Mouse (Mus musculus) heart, embryonic 13.5 days (tissue): ENCODE results near the gene Rnf40. TPM values are rescaled to one million over a fixed set of nuclear protein-coding genes. Genes with fewer than 3 reads are reported as not detected.

Experiments
- ATAC-seq: fragments of 200-750 bp; cut with Nextera tagmentation; 2 replicates; pipeline ENCODE4 v1.8.0; 2017; ENCODE audit warnings: moderate TSS enrichment; ENCODE audit not compliant: insufficient number of reproducible peaks, low FRiP score, low TSS enrichment; ENCODE audit errors: extremely low read depth
- H3K27ac ChIP-seq: fragments of 300-500 bp; sonication (generic); replicated peaks from 2 replicates; pipeline ENCODE4 v1.5.1; 2015; ENCODE audit warnings: moderate library complexity, mild to moderate bottlenecking, inconsistent platforms
- H3K27me3 ChIP-seq: fragments of 300-500 bp; sonication (generic); replicated peaks from 2 replicates; pipeline ENCODE4 v1.6.1; 2015; ENCODE audit warnings: mild to moderate bottlenecking, inconsistent platforms
- H3K36me3 ChIP-seq: fragments of 300-500 bp; sonication (generic); 2 replicates; pipeline ENCODE4 v1.6.1; 2015; ENCODE audit warnings: mild to moderate bottlenecking, inconsistent platforms
- H3K4me1 ChIP-seq: fragments of 300-500 bp; sonication (generic); 2 replicates; pipeline ENCODE4 v1.6.1; 2015; ENCODE audit warnings: inconsistent platforms
- H3K4me2 ChIP-seq: fragments of 300-500 bp; sonication (generic); 2 replicates; pipeline ENCODE4 v1.6.1; 2015; ENCODE audit warnings: inconsistent platforms, mild to moderate bottlenecking, moderate library complexity
- H3K4me3 ChIP-seq: fragments of 300-500 bp; sonication (generic); 2 replicates; pipeline ENCODE4 v1.5.1; 2015; ENCODE audit warnings: moderate library complexity, mild to moderate bottlenecking, inconsistent platforms
- H3K9ac ChIP-seq: fragments of 300-500 bp; sonication (generic); 2 replicates; pipeline ENCODE4 v1.6.1; 2015; ENCODE audit warnings: inconsistent platforms, mild to moderate bottlenecking, moderate library complexity
- H3K9me3 ChIP-seq: fragments of 300-500 bp; sonication (generic); 2 replicates; pipeline ENCODE4 v1.6.1; 2016; ENCODE audit warnings: inconsistent platforms
- WGBS: fragments of 180-500 bp; shearing (Covaris S2); methylation state at CpG from one replicate; pipeline ENCODE4 v1.1.7; 2015; ENCODE audit warnings: mixed read lengths; 5-methylcytosine and 5-hydroxymethylcytosine counted together
- polyA plus RNA-seq: library from polyadenylated mRNA; unstranded; fragments of >200 nt; fragmentation: Nextera tagmentation; extraction: Ambion mirVana; gene quantifications from 2 replicates; pipeline ENCODE4 v1.2.1, GENCODE M21; 2015

The Rnf40 gene
- polyA plus RNA-seq, 1 experiment from 2014 or later: 25.7 TPM

- Histone ChIP-seq H3K4me2 (no peak overlapping the region), H3K9me3 (no peaks in the 10 kb centered on the region), H3K9ac (no peak overlapping the region), H3K36me3 (peaks cover 91% of the 10 kb centered on the region), H3K27me3 (no peaks in the 10 kb centered on the region), H3K4me3 (no peak overlapping the region), H3K4me1 (no peaks in the 10 kb centered on the region), H3K27ac (no peak overlapping the region)
- no peak for ATAC-seq
- 85% methylated on average over 10 of the region's 10 CpGs for WGBS
Observed at GRCm38 (mm10) chr7:127604256-127604655, 15.7 kb downstream of the Rnf40 start.

DNA sequence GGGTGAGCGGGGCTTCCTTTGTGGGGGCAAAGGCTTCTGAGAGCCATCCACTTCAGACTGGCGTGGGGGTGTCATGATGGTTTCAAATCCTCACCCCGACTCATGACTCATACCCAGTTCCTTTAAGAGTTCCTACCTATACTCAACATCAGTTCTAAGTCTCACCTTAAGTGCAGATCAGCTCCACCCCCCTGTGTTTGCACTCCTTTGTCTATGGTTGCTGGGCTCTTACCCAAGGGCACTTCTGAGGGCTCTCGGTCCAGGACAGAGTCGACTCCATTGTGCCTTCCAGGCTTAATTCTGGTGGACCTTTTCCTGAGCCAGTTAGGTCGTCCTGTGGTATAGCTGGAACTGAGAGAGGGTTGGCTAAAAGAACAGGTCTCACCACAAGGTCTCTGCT is 18.6 kb downstream of the Rnf40 start:
- Histone ChIP-seq H3K4me2 (no peak overlapping the region), H3K4me1 (no peaks in the 10 kb centered on the region), H3K9ac (no peak overlapping the region), H3K4me3 (no peak overlapping the region), H3K27ac (no peak overlapping the region), H3K27me3 (no peaks in the 10 kb centered on the region), H3K9me3 (peaks cover 24% of the 10 kb centered on the region), H3K36me3 (peaks cover 91% of the 10 kb centered on the region)
- ATAC-seq: no peak
- WGBS: 75% methylated on average over 6 of the region's 6 CpGs

DNA sequence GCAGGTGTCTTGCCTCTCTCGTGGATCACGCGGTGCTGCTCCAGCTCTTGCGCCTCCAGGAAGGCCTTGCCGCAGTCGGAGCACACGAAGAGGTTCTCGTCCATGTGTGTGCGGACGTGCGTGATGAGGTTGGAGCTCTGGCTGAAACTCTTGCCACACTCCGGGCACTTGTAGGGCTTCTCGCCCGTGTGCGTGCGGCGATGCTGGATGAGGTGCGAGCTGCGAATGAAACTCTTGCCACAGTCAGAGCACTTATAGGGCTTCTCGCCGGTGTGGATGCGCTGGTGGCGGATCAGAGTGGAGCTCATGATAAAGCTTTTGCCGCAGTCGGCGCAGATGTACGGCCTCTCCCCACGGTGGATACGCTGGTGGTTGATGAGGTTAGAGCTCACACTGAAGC is 22.4 kb downstream of the Rnf40 start:
- H3K27me3 ChIP-seq: no peaks in the 10 kb centered on the region
- peaks cover 27% of the 10 kb centered on the region for H3K9me3 ChIP-seq
- H3K4me2 ChIP-seq: no peak overlapping the region
- WGBS: 94% methylated on average over 29 of the region's 29 CpGs
- H3K4me3 ChIP-seq: no peak overlapping the region
- peaks cover 18% of the 10 kb centered on the region for H3K4me1 ChIP-seq
- no peak overlapping the region for H3K27ac ChIP-seq
- peaks cover 77% of the 10 kb centered on the region for H3K36me3 ChIP-seq
- no peak for ATAC-seq
- no peak overlapping the region for H3K9ac ChIP-seq

- 93% methylated on average over 26 of the region's 26 CpGs for whole genome bisulfite sequencing
- Histone ChIP-seq H3K4me1 (peaks cover 23% of the 10 kb centered on the region), H3K9me3 (peaks cover 27% of the 10 kb centered on the region), H3K27me3 (no peaks in the 10 kb centered on the region), H3K4me3 (no peak overlapping the region), H3K27ac (no peak overlapping the region), H3K9ac (no peak overlapping the region), H3K4me2 (no peak overlapping the region), H3K36me3 (peaks cover 72% of the 10 kb centered on the region)
- ATAC-seq: no peak
Observed at GRCm38 (mm10) chr7:127611561-127611960, 23.0 kb downstream of the Rnf40 start.

- WGBS: 86% methylated on average over 8 of the region's 8 CpGs
- no peak overlapping the region for H3K27ac ChIP-seq
- peak overlapping the region; percentile 89 for H3K4me3 ChIP-seq
- H3K9me3 ChIP-seq: peaks cover 27% of the 10 kb centered on the region
- no peak for ATAC-seq
- peaks cover 52% of the 10 kb centered on the region for H3K36me3 ChIP-seq
- H3K4me2 ChIP-seq: peak overlapping the region; percentile 77
- H3K27me3 ChIP-seq: no peaks in the 10 kb centered on the region
- peak overlapping the region; percentile 99 for H3K9ac ChIP-seq
- peaks cover 23% of the 10 kb centered on the region for H3K4me1 ChIP-seq
Observed at GRCm38 (mm10) chr7:127613501-127613900, 24.9 kb downstream of the Rnf40 start.

DNA sequence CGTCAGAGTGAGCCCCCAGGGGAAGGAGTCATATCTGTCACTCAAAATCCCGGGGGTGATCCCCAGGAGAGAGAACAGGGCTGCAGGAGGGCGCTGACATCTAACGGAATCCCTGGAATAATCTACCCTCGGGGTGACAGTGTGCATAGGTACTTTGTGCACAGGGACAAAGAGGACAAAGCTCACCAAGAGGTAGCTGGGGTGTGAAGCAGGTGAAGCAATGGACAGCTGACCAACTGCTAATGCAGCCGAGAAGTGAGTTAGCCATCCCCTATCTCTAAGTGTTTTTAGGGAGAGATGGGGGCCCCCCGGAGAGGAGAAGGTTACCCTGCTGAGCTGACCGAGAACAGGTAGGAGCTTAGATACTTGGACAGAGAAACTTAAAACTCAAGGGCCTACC is 25.5 kb downstream of the Rnf40 start:
- no peak for ATAC-seq
- Histone ChIP-seq H3K4me2 (peak overlapping the region; percentile 77), H3K36me3 (peaks cover 47% of the 10 kb centered on the region), H3K4me1 (peaks cover 23% of the 10 kb centered on the region), H3K9ac (peak overlapping the region; percentile 99), H3K4me3 (peak overlapping the region; percentile 89), H3K27me3 (no peaks in the 10 kb centered on the region), H3K27ac (peak overlapping the region; percentile 89), H3K9me3 (peaks cover 27% of the 10 kb centered on the region)
- WGBS: 24% methylated on average over 8 of the region's 8 CpGs

DNA sequence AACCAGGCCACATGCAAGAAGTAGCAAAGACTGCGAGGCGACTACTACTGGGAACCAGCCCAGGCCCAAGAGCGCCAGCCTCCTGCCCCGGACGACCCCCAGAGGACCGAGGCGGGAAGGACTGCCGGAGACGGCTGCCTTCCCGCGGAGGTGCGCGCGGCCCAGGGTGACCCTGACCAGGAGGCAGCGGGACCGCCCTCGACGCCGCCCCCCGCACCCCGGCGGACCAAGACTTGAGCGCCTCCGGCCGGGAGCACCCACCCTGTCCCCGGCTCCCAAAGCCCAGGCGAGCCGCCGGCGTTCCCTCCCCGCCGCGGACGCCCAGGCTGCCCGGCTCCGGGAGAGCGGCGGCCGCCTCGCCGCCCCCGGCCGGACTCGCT is 25.9 kb downstream of the Rnf40 start:
- Histone ChIP-seq H3K9ac (peak overlapping the region; percentile 99), H3K27me3 (no peaks in the 10 kb centered on the region), H3K4me3 (peak overlapping the region; percentile 89), H3K36me3 (peaks cover 42% of the 10 kb centered on the region), H3K27ac (peak overlapping the region; percentile 89), H3K9me3 (peaks cover 27% of the 10 kb centered on the region), H3K4me1 (peaks cover 23% of the 10 kb centered on the region), H3K4me2 (peak overlapping the region; percentile 77)
- WGBS: under 1% methylated on average over 36 of the region's 44 CpGs
- peak; percentile 44 for ATAC-seq

DNA sequence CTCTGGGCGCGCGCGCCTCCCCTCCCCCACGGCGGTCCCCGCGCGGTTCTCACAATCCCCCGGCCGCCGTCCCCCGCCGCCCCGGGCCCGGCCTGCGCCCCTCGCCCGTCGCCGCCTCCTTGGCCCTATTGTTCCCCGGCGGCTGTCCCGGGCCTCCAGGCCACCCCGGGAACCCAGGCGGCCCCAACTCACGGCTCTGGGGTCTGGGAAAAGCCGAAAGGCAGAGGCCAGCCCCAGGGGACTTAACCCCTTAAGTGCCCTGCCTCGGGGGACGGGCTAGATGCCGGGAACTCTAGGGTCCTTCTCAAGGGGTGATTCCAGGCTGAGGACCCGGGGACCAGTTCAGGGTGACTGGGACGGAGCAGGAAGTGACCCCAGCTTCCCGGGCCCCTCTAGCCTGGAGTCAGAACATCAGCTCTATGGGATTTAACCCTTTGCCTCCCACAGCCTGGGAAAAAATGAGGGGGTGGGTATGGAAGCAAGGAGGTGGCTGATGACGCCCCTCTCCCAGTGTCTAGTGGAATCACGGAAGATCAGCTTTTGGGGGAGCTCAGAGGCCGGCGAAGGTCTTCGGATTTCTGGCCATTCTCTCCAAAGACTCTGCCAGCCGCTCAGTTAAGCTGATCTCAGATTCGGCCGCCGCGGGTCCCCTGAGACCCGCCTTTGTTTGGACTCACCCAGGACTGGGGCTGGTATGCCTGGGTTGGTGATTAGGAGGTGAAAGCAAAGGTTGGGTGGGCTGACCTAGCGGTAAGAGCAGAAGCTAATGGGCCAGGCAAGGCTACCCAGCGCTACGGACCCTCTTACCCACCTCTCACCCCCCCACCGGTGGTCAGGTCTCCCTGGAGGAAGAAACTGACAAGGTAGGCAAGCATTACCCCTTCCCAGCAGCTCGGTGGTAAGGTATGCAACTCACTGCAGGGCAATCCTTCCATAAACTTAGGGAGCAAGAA is 26.6 kb downstream of the Rnf40 start, which contains the start of gene Zfp629:
Zfp629 (minus strand) TSS at position 907 of the 953 bp plus-strand sequence.
- WGBS: under 1% methylated on average over 46 of the region's 50 CpGs
- H3K27me3 ChIP-seq: no peaks in the 10 kb centered on the region
- H3K4me2 ChIP-seq: peak within 1 kb of the TSS; percentile 77
- ATAC-seq: 0 out of 2 replicates have a peak, but pooled peaks have one; percentile 45
- peaks cover 23% of the 10 kb centered on the region for H3K4me1 ChIP-seq
- peak within 1 kb of the TSS; percentile 89 for H3K4me3 ChIP-seq
- H3K9ac ChIP-seq: peak within 1 kb of the TSS; percentile 99
- H3K9me3 ChIP-seq: peaks cover 22% of the 10 kb centered on the region
- peaks cover 36% of the 10 kb centered on the region for H3K36me3 ChIP-seq
- peak within 1 kb of the TSS; percentile 89 for H3K27ac ChIP-seq

- Histone ChIP-seq H3K27me3 (no peaks in the 10 kb centered on the region), H3K9ac (no peak overlapping the region), H3K4me3 (no peak overlapping the region), H3K27ac (no peak overlapping the region; the same call in 1 of the 2 replicates), H3K4me2 (peak overlapping the region; percentile 77; the same call in 1 of the 2 replicates), H3K4me1 (peaks cover 23% of the 10 kb centered on the region), H3K9me3 (peaks cover 11% of the 10 kb centered on the region; the same call in 1 of the 2 replicates), H3K36me3 (peaks cover 24% of the 10 kb centered on the region)
- ATAC-seq: no peak
- 66% methylated on average over 1 of the region's 1 CpGs for WGBS
Observed at GRCm38 (mm10) chr7:127616336-127616735, 27.8 kb downstream of the Rnf40 start.

- no peak overlapping the region for H3K4me2 ChIP-seq
- 80% methylated on average over 1 of the region's 1 CpGs for WGBS
- H3K36me3 ChIP-seq: peaks cover 19% of the 10 kb centered on the region
- no peak overlapping the region for H3K9ac ChIP-seq
- H3K9me3 ChIP-seq: 0 out of 2 replicates have a peak, but pooled peaks cover 6% of the 10 kb centered on the region
- H3K4me3 ChIP-seq: no peak overlapping the region
- H3K27me3 ChIP-seq: no peaks in the 10 kb centered on the region
- no peak for ATAC-seq
- peaks cover 23% of the 10 kb centered on the region for H3K4me1 ChIP-seq
- H3K27ac ChIP-seq: no peak overlapping the region
Observed at GRCm38 (mm10) chr7:127616881-127617280, 28.3 kb downstream of the Rnf40 start.

- Histone ChIP-seq H3K27me3 (no peaks in the 10 kb centered on the region), H3K4me1 (peaks cover 23% of the 10 kb centered on the region), H3K27ac (no peak overlapping the region), H3K4me3 (no peak overlapping the region), H3K9ac (no peak overlapping the region), H3K9me3 (no peaks in the 10 kb centered on the region), H3K4me2 (no peak overlapping the region), H3K36me3 (peaks cover 8% of the 10 kb centered on the region)
- ATAC-seq: no peak
- WGBS: 48% methylated on average over 2 of the region's 2 CpGs
Observed at GRCm38 (mm10) chr7:127617962-127618361, 29.4 kb downstream of the Rnf40 start.
